Mouse (Mus musculus) olfactory bulb, adult 2 months (tissue): Measurements from ENCODE around the gene Adam25.

ENCODE experiments used
- CTCF ChIP-seq: fragments of 200-500 bp; IDR thresholded peaks from 2 replicates; pipeline ENCODE4 v1.5.1; 2012; ENCODE audit warnings: low read depth, mild to moderate bottlenecking, low read length, moderate library complexity; ENCODE audit not compliant: insufficient read depth
- POLR2A ChIP-seq: fragments of 200-500 bp; IDR thresholded peaks from 2 replicates; pipeline ENCODE4 v1.6.1; 2012; ENCODE audit warnings: mild to moderate bottlenecking, low read depth, low read length, moderate library complexity; ENCODE audit not compliant: insufficient read depth

- no peak for TF ChIP-seq CTCF
- no peak for TF ChIP-seq POLR2A
Observed at GRCm38 (mm10) chr8:40715986-40716385, 36.0 kb upstream of the Adam25 start.
